Mouse (Mus musculus) C2C12 (cell line): ENCODE results near the gene Cd180. TPM values are rescaled to one million over a fixed set of nuclear protein-coding genes. Genes with fewer than 3 reads are reported as not detected.
"Not testable (repeated sequence)": the region's sequence is repeated elsewhere in the genome, so short reads cannot be mapped to it uniquely, and the experiment has no call there.

Experiments
- H3K27me3 ChIP-seq: one replicate; pipeline ENCODE4 v1.6.1; 2011; ENCODE audit not compliant: control insufficient read depth, insufficient read depth, insufficient read length
- H3K36me3 ChIP-seq: one replicate; pipeline ENCODE4 v1.6.1; 2011; ENCODE audit not compliant: control insufficient read depth, insufficient read depth
- H3K4me3 ChIP-seq: one replicate; pipeline ENCODE4 v1.5.1; 2011; ENCODE audit warnings: mild to moderate bottlenecking, control low read depth; ENCODE audit not compliant: poor library complexity, insufficient read depth, severe bottlenecking
- H3K79me2 ChIP-seq: one replicate; pipeline ENCODE4 v1.6.1; 2011; ENCODE audit not compliant: control insufficient read depth, insufficient read depth
- H3K79me3 ChIP-seq: one replicate; pipeline ENCODE4 v1.6.1; 2011; ENCODE audit warnings: low read depth, control low read depth
- H3ac ChIP-seq: one replicate; pipeline ENCODE3; 2011; ENCODE audit warnings: low read depth; ENCODE audit not compliant: control insufficient read depth, insufficient read length
- CEBPB ChIP-seq: IDR thresholded peaks from one replicate; pipeline ENCODE4 v1.6.1; 2011; ENCODE audit warnings: low read depth, mild to moderate bottlenecking, control low read depth, moderate library complexity
- CTCF ChIP-seq: IDR thresholded peaks from one replicate; pipeline ENCODE4 v1.5.1; 2011; ENCODE audit not compliant: control insufficient read depth, insufficient read depth, insufficient read length
- FOSL1 ChIP-seq: IDR thresholded peaks from one replicate; pipeline ENCODE4 v1.8.0; 2011; ENCODE audit warnings: mild to moderate bottlenecking, low read length; ENCODE audit not compliant: poor library complexity, insufficient read depth, severe bottlenecking
- MAX ChIP-seq: IDR thresholded peaks from one replicate; pipeline ENCODE4 v1.6.1; 2011; ENCODE audit warnings: mild to moderate bottlenecking, control low read depth
- MYOD1 ChIP-seq: IDR thresholded peaks from one replicate; pipeline ENCODE4 v1.6.1; 2011; ENCODE audit warnings: low read depth; ENCODE audit not compliant: control insufficient read depth, insufficient read length
- MYOG ChIP-seq: IDR thresholded peaks from one replicate; pipeline ENCODE4 v1.6.1; 2011; ENCODE audit not compliant: control insufficient read depth, insufficient read length; ENCODE audit errors: extremely low read depth
- USF1 ChIP-seq: IDR thresholded peaks from one replicate; pipeline ENCODE4 v1.6.1; 2011; ENCODE audit warnings: low read depth, mild to moderate bottlenecking, control low read depth, moderate library complexity
- polyA plus RNA-seq: library from polyadenylated mRNA; unstranded; fragments of >200 nt; fragmentation: generic; extraction: Trizol; gene quantifications from one replicate; pipeline ENCODE4 v1.2.1, GENCODE M21; 2012; ENCODE audit warnings: missing spikeins

Cd180 gene
- polyA plus RNA-seq, 1 experiment = 0.28 TPM

GRCm38 (mm10) chr13:102700744-102701143, 7.4 kb downstream of the Cd180 start:
- TF ChIP-seq CEBPB (no peak), USF1 (no peak), CTCF (no peak), FOSL1 (no peak), MAX (no peak), MYOD1 (no peak), MYOG (no peak)
- Histone ChIP-seq H3ac (no peak overlapping the region), H3K79me2 (no peaks in the 10 kb centered on the region), H3K27me3 (no peaks in the 10 kb centered on the region), H3K36me3 (no peaks in the 10 kb centered on the region), H3K79me3 (no peaks in the 10 kb centered on the region), H3K4me3 (no peak overlapping the region)

- Histone ChIP-seq H3K79me2 (no peaks in the 10 kb centered on the region), H3K79me3 (no peaks in the 10 kb centered on the region), H3K36me3 (no peaks in the 10 kb centered on the region), H3K27me3 (no peaks in the 10 kb centered on the region), H3K4me3 (no peak overlapping the region), H3ac (no peak overlapping the region)
- TF ChIP-seq CEBPB (no peak), USF1 (no peak), MAX (no peak), MYOG (no peak), MYOD1 (no peak), FOSL1 (no peak), CTCF (no peak)
Observed at GRCm38 (mm10) chr13:102716973-102717372, 23.6 kb downstream of the Cd180 start.

GRCm38 (mm10) chr13:102725416-102725815, 32.1 kb downstream of the Cd180 start:
- Histone ChIP-seq H3K79me2 (no peaks in the 10 kb centered on the region), H3ac (no peak overlapping the region), H3K27me3 (no peaks in the 10 kb centered on the region), H3K79me3 (no peaks in the 10 kb centered on the region), H3K4me3 (no peak overlapping the region), H3K36me3 (no peaks in the 10 kb centered on the region)
- TF ChIP-seq MYOG = no peak
- TF ChIP-seq MYOD1 = no peak
- TF ChIP-seq CEBPB = no peak
- no peak for TF ChIP-seq MAX
- TF ChIP-seq FOSL1 = no peak
- no peak for TF ChIP-seq USF1
- TF ChIP-seq CTCF = no peak

- Histone ChIP-seq H3ac (no peak overlapping the region), H3K27me3 (no peaks in the 10 kb centered on the region), H3K79me3 (no peaks in the 10 kb centered on the region), H3K36me3 (no peaks in the 10 kb centered on the region), H3K79me2 (no peaks in the 10 kb centered on the region), H3K4me3 (no peak overlapping the region)
- no peak for TF ChIP-seq MYOD1
Observed at GRCm38 (mm10) chr13:102725906-102726305, 32.5 kb downstream of the Cd180 start.

GRCm38 (mm10) chr13:102726876-102727275, 33.5 kb downstream of the Cd180 start:
- no peaks in the 10 kb centered on the region for H3K79me3 ChIP-seq
- H3K79me2 ChIP-seq = no peaks in the 10 kb centered on the region
- H3ac ChIP-seq = no peak overlapping the region
- H3K27me3 ChIP-seq = no peaks in the 10 kb centered on the region
- TF ChIP-seq MYOD1 (no peak), USF1 (no peak), MAX (no peak), CEBPB (no peak), CTCF (no peak), FOSL1 (no peak), MYOG (no peak)
- H3K36me3 ChIP-seq = no peaks in the 10 kb centered on the region
- no peak overlapping the region for H3K4me3 ChIP-seq

- H3K27me3 ChIP-seq = no peaks in the 10 kb centered on the region
- no peak for TF ChIP-seq FOSL1
- TF ChIP-seq MYOD1 = no peak
- TF ChIP-seq USF1 = no peak
- no peak for TF ChIP-seq MAX
- no peak for TF ChIP-seq CEBPB
- TF ChIP-seq MYOG = no peak
- TF ChIP-seq CTCF = no peak
- H3K79me3 ChIP-seq = no peaks in the 10 kb centered on the region
- H3K4me3 ChIP-seq = no peak overlapping the region
- no peaks in the 10 kb centered on the region for H3K36me3 ChIP-seq
- no peaks in the 10 kb centered on the region for H3K79me2 ChIP-seq
- H3ac ChIP-seq = no peak overlapping the region
Observed at GRCm38 (mm10) chr13:102728035-102728434, 34.7 kb downstream of the Cd180 start.

GRCm38 (mm10) chr13:102728951-102729350, 35.6 kb downstream of the Cd180 start:
- not testable (repeated sequence) for H3K79me3 ChIP-seq, H3K27me3 ChIP-seq, H3K79me2 ChIP-seq, H3K4me3 ChIP-seq, H3K36me3 ChIP-seq, H3ac ChIP-seq
